Mouse (Mus musculus): ENCODE measurements at regions not wholly inside any gene's neighbourhood (a gene's known extent, or its start where the extent isn't known, plus 50 kb on each side); places are given as distances from the start of the nearest gene placed in this dataset.

DNA sequence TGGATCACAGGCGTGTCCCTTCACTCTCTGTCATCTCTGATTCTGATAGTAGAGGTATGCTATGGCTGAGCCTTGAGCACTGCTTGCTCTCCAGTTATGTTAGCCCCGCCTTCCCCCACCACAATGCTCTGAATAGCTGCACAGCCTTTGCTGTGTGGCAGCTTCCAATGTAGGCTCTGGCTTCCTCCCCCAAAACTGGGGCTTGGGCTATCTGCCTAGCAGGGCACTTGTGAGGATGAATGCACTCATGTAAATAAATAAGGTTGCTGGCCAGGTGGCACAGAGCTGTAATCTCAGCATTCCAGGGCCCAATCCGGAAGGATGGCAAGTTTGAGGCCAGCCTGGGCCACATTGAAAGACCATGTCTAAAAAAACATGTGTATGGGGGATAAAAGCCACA is 103.6 kb upstream of the Sdk1 start:
- no peak for DNase-seq (ENCODE audit: low spot score)

DNA sequence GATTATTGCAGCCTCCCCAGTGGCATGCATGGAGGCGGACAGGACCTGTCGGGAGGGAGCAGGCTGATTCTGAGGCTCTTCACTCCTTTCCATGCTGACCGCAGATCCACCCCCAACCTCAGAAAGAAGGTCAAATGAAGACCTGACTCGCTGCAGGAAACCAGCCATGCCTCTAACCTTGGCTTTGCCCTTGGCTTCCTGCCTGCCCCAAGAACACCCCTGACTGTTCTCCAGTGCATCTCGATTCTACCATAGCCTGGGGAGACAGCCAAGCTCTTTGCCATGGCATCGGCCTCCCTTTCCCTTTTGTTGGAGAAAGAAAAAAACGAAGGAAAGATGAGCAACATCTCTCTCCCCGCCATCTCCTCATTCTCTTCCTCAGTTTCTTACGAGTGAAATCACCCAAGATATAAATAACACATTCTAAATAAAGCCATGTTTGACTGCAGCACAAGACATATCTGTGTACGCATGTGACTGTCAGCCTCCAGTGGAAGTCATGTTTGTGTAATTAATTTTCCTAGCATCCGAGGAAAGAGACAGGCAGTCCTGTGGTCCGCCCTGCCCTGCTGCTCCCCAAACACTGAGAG is 102.4 kb upstream of the Sdk1 start:
- no peak for DNase-seq (ENCODE audit: low spot score)

DNA sequence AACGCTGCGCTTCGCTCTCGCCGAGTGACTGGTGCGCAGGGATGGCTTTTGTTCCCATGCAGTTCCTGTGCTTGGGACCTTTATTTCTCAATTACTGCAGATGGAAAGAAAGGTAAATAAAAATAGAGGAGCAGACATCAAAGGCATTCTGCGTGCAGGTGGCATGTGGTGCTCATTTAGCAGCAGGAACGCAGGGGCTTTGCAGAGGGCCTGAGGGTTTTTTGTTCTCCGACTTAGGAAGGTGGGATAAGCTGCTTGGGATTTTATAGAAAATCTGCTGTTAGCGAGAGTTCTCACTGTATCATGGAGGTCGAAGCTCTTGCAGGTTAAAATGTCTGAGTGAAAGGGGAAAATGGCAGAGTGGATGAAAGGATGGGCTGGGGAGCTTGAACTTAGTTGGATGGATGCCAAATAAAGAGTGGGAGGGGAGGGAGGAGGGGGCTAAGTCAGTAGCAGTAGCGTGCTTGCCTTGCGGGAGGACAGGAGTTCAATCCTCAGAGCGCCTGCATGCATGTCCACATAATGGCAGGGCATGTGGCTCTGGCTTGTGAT is 101.9 kb upstream of the Sdk1 start:
- no peak for DNase-seq (ENCODE audit: low spot score)

DNA sequence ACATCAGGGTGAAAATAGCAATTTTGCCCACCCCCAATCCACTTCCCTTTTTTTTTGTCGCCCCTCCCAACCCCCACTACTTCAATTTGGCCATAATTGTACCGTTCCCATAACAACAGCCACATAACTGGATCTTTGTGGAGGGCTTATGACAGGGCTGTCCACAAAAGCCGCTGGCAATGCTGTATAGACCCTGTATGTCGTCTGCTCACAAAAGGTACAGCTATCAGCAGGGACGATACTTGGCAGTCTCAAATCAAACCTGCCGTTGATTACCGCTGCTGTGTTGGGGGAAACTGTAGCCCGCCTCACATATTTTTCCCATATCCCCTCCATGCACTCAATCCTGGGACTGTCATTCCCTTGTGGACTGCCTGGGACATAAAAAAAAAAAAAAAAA is 80.9 kb upstream of the Sdk1 start:
- DNase-seq (ENCODE audit: low spot score), result no peak

DNA sequence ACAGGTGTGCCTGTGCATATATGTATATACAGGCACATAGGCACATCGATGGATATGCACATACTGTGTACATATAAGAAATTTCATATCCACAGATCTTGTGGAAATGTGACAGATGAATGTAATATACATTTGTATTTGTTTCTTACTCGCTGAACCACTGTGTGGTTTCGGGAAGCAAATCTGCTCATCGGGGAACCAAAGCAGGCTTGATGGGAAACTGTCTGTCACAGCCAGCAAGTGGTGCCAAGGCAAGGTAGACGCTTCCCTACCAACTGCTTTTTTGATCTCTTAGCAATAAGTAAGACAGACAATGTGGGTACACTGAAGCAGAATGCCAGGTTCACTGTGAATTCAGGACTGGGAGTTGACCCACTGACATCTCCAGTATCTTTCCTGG is 80.3 kb upstream of the Sdk1 start:
- no peak for DNase-seq (ENCODE audit: low spot score)

DNA sequence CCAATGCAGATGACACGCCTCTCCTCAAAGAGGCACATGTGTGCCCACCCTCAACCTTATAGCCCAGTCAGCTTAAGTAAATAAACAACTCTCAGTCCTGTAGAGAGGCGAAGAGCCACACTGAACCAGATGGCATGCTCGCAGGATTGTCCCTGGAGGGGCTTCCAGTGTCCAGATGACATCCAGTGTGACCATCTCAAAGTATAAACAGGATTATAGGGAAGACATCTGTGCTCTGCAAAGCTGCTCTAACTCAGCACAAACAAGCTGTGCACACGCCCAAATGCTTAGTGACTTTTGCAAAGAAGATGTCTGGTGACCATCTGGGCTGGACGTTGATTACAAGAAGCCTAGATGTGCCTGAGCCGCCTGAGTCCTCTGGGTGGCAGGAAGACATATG is 58.8 kb upstream of the Sdk1 start:
- DNase-seq (ENCODE audit: low spot score), result no peak

DNA sequence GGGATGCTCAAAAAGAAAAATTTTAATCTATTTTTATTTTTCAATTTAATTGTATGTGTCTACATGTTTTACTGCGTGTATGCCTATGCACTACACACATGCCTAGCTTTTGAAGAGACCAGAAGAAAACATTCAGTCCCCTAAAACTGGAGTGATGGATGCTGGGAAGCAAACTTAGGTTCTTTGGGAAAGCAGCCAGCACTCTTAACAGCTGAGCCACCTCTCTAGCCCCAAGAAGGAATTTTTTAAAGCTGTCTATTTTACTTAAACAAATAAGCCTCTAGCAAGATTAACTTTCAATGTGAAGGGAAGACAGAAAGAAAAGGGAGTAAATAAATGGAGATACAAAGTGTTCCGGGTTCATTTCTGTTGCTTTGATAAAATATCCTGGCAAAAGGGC is 52.3 kb upstream of the Sdk1 start:
- DNase-seq (ENCODE audit: low spot score), result no peak

Measured in c-Kit-positive CD71-positive TER-119-positive erythroid progenitor cells, embryonic 14.5 days (primary cell).